Mouse (Mus musculus): ENCODE measurements around the gene Rab5b. TPM values are rescaled to one million over a fixed set of nuclear protein-coding genes. Genes with fewer than 3 reads are reported as not detected.

Rab5b gene
- total RNA-seq (2023) = 54.8 to 63.6 TPM (median 59.7 TPM) in 4 replicates

DNA sequence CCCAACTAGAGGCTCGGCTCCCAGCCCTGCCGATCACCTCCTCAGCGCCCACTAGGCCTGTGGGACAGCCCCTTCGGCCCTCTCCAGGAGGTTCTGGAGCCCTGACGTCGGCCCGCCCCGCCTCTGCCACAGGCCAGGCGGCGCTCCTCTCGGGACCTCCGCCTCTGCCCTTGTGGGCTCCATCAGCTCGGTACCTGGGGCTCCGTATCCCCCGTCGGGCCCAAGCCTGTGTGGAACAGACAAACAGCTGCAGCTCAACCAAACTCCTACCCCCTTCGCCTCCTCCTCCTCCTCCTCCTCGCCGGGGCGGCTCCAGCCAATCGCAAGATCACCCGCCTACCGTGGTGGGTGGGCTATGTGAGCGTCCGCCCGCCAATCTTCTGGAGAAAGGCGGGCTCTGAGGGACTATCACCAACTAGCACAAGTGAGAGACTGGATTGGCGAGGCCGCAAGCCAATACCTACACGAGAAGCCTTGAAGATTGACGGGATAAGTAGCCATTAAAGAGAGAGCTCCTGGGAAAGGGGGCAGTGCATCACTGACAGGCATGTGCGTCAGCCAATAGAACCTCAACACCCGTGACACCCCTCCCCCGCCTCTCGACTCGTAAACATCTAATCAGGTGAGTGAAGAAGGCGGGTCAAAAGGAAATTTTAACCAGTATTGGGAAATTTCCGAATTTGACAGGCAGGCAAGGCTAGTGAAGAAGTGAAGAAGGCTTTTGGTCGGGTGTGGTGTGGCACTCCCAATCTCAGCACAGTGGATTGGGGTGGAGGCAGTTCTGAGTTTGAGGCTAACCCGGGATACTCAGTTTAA, at the start of gene Rab5b:
Gene Rab5b, minus strand, starts transcription at position 273 of the 816 bp plus-strand sequence.

GRCm38 (mm10) chr10:128744680-128745601, 48.9 kb upstream of the Rab5b start, which contains the start of gene Dgka:
Gene Dgka (minus strand): TSS chr10:128744855.

GRCm38 (mm10) chr10:128704491-128705316, 8.6 kb upstream of the Rab5b start, which contains the start of gene Cdk2:
Gene Cdk2 (minus strand): TSS chr10:128705031.

GRCm38 (mm10) chr10:128703895-128704294, 7.8 kb upstream of the Rab5b start, which contains the start of gene Pmel:
Gene Pmel (plus strand): TSS chr10:128704195.

GRCm38 (mm10) chr10:128673763-128674468, 22.1 kb downstream of the Rab5b start, which contains the start of gene Suox:
Gene Suox (minus strand): TSS chr10:128674073.

GRCm38 (mm10) chr10:128645111-128646011, 50.7 kb downstream of the Rab5b start, which contains the start of gene Ikzf4:
Gene Ikzf4 (minus strand): TSS chr10:128645991.

Other genes starting within 250 kb of the Rab5b start
- 145 to 160 TPM (median 147 TPM) in 4 replicates for gene Smarcc2, start 237.0 kb downstream of the Rab5b start, total RNA-seq (2023)
- gene Myl6, start 202.1 kb downstream of the Rab5b start, total RNA-seq (2023) = 488 to 539 TPM (median 516 TPM) in 4 replicates
- gene Myl6b, start 197.6 kb downstream of the Rab5b start, total RNA-seq (2023) = 0.58 to 0.75 TPM in 2 of 4 replicates, not detected in the others
- 224 to 242 TPM (median 239 TPM) in 4 replicates for gene Esyt1, start 170.4 kb downstream of the Rab5b start, total RNA-seq (2023)
- 85.5 to 103 TPM (median 90.6 TPM) in 4 replicates for gene Zc3h10, start 148.5 kb downstream of the Rab5b start, total RNA-seq (2023)
- 3,750 to 3,896 TPM (median 3,770 TPM) in 4 replicates for gene Rpl41, start 147.0 kb downstream of the Rab5b start, total RNA-seq (2023)
- 73.4 to 79.8 TPM (median 76.2 TPM) in 4 replicates for gene Pa2g4, start 130.3 kb downstream of the Rab5b start, total RNA-seq (2023)
- 1.0 to 1.2 TPM (median 1.1 TPM) in 4 replicates for gene Erbb3, start 106.6 kb downstream of the Rab5b start, total RNA-seq (2023)
- gene Rps26, start 69.5 kb downstream of the Rab5b start, total RNA-seq (2023) = 1,181 to 1,252 TPM (median 1,193 TPM) in 4 replicates
- gene Ikzf4, start 50.3 kb downstream of the Rab5b start, total RNA-seq (2023) = 0.19 to 0.27 TPM in 2 of 4 replicates, not detected in the others
- gene Suox, start 22.2 kb downstream of the Rab5b start, total RNA-seq (2023) = 6.8 to 8.6 TPM (median 7.5 TPM) in 4 replicates
- gene Pmel, start 7.9 kb upstream of the Rab5b start, total RNA-seq (2023) = 0.54 to 2.0 TPM (median 0.80 TPM) in 4 replicates
- gene Cdk2, start 8.8 kb upstream of the Rab5b start, total RNA-seq (2023) = 51.3 to 55.3 TPM (median 52.6 TPM) in 4 replicates
- gene Dgka, start 48.6 kb upstream of the Rab5b start, total RNA-seq (2023) = 172 to 181 TPM (median 175 TPM) in 4 replicates
- 36.5 to 49.4 TPM (median 42.4 TPM) in 4 replicates for gene Pym1, start 51.6 kb upstream of the Rab5b start, total RNA-seq (2023)
- 0.24 to 0.47 TPM in 2 of 4 replicates, not detected in the others for gene Mmp19, start 94.6 kb upstream of the Rab5b start, total RNA-seq (2023)
- 65.7 to 75.6 TPM (median 69.1 TPM) in 4 replicates for gene Dnajc14, start 107.8 kb upstream of the Rab5b start, total RNA-seq (2023)
- gene Tmem198b, start 108.1 kb upstream of the Rab5b start, total RNA-seq (2023) = 11.7 to 17.1 TPM (median 14.3 TPM) in 4 replicates
- gene Sarnp, start 121.1 kb upstream of the Rab5b start, total RNA-seq (2023) = 52.6 to 60.7 TPM (median 55.2 TPM) in 4 replicates
- 19.4 to 26.1 TPM (median 22.5 TPM) in 4 replicates for gene Ormdl2, start 125.4 kb upstream of the Rab5b start, total RNA-seq (2023)
- gene Gdf11, start 195.5 kb upstream of the Rab5b start, total RNA-seq (2023) = 51.4 to 56.9 TPM (median 52.5 TPM) in 4 replicates
- 0.81 to 1.1 TPM (median 0.97 TPM) in 3 of 4 replicates, not detected in the other for gene Cd63, start 204.7 kb upstream of the Rab5b start, total RNA-seq (2023)
- 6.8 to 13.1 TPM (median 7.4 TPM) in 4 replicates for gene Rdh5, start 226.6 kb upstream of the Rab5b start, total RNA-seq (2023)
- gene Bloc1s1, start 227.8 kb upstream of the Rab5b start, total RNA-seq (2023) = 62.0 to 76.3 TPM (median 67.9 TPM) in 4 replicates
- 0.27 TPM in 1 of 4 replicates, not detected in the others for gene Itga7, start 237.6 kb upstream of the Rab5b start, total RNA-seq (2023)